Mouse (Mus musculus) gastrocnemius, postnatal 14 days (tissue): ENCODE data around the gene Slc9a9. TPM values are rescaled to one million over a fixed set of nuclear protein-coding genes. Genes with fewer than 3 reads are reported as not detected.

Experiments
- DNase-seq: peaks from one replicate; pipeline ENCODE4 v3.0.0; 2021; ENCODE audit warnings: mixed read lengths
- intact Hi-C: fragments of 180-260 bp; cut with DNase I; formaldehyde crosslinking; loops from one replicate; pipeline ENCODE4 v1.15.1; 2025; ENCODE audit warnings: low total_unique reads
- total RNA-seq, 2 experiments: library from RNA; stranded (reverse); gene quantifications; 2 replicates each; pipeline ENCODE4 v1.2.3; 2021

Gene Slc9a9
- total RNA-seq, 2 experiments from 2014 or later: 2.5 to 3.1 TPM

- intact Hi-C loops: no loop called here
- no peak for DNase-seq
Observed at GRCm38 (mm10) chr9:94680468-94681094, 10.9 kb downstream of the Slc9a9 start.

DNA sequence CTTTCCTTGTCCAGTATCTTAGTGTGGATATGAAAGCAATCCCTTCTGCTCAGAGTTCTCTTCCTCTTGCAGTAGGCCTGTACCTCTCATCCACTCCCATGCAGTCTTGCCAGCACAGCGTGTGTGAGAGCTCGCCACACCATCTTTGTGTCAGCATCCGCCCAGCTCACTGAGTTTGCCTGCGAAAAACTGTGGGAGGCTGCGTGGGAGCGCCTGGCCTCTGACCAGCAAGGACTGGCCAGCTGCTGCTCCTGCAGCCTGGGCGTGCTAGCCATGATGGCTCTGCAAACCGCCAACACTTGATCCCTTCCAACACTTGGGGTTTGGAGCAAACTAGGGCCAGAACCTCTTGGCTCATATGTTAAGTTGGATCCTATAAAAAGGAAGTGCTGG, 11.4 kb downstream of the Slc9a9 start:
- intact Hi-C loops: no loop called here
- DNase-seq: peak; percentile 80

DNA sequence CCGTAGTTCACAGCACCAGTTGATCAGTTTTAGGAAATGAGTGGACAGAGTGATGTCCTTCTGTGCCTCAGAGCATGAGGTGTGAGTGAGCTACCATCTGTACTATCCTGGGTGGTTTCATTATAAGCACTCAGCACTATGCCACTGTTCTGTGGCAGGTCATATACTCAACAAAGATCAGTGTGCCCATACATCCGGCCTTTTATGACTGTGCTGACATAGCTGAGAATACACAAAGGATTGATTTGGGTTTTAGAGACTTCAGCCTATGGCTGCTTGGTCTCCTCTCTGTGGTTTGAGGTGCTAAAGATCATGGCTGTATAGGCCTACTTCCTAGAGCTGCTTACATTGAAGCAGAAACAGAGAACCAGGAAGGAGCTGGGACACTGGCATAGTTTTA, 12.6 kb downstream of the Slc9a9 start:
- no peak for DNase-seq
- intact Hi-C loops: no loop called here

GRCm38 (mm10) chr9:94685640-94686039, 15.9 kb downstream of the Slc9a9 start:
- intact Hi-C loops: no loop called here
- no peak for DNase-seq

- no peak for DNase-seq
- intact Hi-C loops: no loop called here
Observed at GRCm38 (mm10) chr9:94686380-94686779, 16.7 kb downstream of the Slc9a9 start.

DNA sequence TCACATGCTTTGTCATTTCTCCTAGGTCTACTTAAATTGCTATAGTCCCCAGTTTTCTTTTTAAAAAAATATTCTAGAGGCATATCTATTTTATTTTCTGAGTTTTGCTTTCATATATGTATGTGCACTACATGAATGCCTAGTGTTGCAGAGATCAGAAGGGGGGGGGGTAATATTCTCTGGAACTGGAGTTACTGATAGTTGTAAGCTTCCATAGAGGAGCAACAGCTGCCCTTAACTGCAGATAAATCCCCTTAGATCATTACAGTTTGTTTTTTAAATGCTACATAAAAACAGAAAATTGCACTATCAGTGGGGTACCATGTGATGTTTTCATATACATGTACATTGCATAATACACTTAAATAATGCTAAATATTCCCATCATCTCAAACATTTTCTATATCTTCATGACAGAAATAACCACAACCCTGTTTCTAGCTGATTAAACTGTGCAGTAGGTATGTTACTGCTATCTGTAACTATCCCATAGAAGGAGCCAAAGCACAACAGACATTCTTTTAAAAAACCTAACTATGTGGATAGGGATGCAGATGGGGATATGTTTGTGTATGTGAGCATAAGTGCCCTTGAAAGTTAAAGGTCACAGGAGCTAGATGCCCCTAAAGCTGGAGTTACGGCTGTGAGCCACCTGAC, 17.6 kb downstream of the Slc9a9 start:
- no peak for DNase-seq
- intact Hi-C loops: no loop called here

GRCm38 (mm10) chr9:94691311-94692087, 21.8 kb downstream of the Slc9a9 start:
- no peak for DNase-seq
- intact Hi-C loops: no loop called here

DNA sequence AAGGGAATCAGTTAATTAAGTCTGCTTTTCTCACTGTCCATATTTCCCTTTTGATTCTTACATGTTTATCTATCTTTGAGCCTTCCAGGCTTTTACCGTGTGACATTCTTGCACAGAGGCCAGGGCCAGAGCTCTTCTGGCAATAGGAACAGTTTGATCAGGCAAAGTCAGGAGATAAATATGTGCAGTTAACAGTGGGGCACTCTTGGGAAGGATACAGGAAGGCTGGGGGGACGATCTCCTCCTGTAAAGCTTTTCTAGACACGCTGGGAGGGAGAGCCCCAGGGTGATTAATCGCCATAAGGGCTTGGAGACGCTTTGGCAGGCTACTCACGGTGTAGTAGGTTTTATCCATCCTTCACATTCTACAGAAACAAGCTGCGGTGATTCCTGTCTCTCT, 22.4 kb downstream of the Slc9a9 start:
- no peak for DNase-seq
- intact Hi-C loops: no loop called here

DNA sequence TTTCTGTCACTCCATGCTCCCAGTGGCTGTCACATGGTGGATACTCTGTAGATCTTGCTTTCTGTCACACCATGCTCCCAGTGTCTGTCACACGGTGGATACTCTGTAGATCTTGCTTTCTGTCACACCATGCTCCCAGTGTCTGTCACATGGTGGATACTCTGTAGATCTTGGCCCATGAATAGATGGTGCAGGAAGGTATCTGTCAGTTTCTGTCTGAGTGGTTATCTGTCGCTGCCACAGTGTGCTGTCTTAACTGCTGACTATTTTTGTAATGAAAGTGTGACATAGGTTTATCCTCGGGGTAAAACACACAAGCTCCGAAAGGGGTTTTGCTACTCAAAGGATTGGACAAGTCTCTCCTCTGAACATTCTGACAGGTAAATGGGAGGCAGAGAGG, 24.5 kb downstream of the Slc9a9 start:
- DNase-seq: no peak
- intact Hi-C loops: no loop called here

DNA sequence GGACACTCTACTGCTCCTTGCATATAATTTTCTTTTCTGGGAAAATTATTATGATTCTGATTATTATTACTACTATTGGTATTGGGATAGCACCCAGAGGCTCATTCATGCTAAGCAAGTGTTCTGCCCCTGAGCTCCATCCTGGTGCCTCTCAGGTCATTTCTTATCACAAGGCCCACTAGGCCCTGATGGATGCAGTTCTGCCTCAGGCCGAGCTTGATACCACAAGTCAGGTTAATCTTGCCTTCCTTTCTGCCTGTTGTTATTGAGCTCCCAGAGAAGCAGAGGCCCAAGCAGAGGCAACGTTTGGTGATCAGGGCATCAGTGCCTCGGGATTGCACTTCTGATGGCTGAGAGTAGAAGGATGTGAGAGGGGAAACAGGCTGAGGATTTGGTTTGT, 25.3 kb downstream of the Slc9a9 start:
- intact Hi-C loops: no loop called here
- no peak for DNase-seq

GRCm38 (mm10) chr9:94696539-94697079, 26.9 kb downstream of the Slc9a9 start:
- intact Hi-C loops: no loop called here

GRCm38 (mm10) chr9:94698175-94698574, 28.5 kb downstream of the Slc9a9 start:
- DNase-seq: no peak
- intact Hi-C loops: no loop called here

More at GRCm38 (mm10) chr9:94696539-94697079, 26.9 kb downstream of the Slc9a9 start:
- peak; percentile 21 for DNase-seq

DNA sequence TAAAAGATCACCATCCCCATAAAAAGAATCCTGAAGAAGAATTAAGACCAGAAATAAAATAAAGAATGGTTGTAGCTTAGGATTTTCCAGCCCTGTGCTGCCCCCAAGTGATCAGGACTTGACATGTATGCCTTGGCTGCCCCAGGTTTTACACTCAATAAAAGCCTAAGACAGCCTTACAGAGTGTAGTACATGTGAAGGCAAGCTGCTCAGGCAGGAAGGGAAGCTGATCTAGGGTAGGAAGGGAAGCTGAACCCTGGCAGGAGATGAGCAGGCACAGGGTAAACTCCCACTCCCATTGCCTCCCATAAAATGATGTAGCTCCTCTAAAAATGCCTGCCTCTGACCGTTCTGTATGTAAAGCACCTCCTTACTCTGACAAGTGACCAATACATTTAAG, 30.8 kb downstream of the Slc9a9 start:
- DNase-seq: peak; percentile 41
- intact Hi-C loops: no loop called here

DNA sequence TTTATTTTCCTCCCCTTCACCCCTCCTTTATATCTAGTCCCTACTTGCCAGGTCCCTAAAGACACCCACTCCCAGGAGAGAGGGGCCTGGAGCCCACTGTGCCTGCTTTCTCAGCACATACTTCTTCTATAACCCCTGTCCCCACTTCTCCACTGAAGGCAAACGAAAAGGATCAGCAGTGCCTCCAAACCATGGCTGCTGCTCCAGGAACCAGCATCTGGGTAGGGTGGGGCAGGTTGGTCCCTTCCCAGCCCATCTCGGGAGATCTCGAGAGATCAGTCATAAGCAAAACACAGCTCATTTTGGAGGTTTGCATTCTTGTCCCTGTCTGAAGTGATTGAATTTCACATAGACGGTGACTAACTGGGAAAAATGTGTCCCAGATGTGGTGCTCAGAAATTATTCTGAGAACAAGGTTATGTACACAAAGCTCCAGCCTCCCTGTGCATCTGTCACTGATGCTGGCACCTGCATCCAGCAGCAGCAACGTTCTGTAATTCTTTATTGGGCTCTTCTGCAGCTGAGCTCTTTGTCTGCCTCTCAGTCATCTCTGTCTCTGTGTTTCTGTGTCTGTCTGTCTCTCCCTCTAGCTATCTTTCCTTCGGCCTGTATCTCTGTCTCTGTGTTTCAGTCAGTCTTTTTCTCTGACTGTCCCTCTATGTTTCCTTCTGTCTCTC, 31.6 kb downstream of the Slc9a9 start:
- intact Hi-C loops: no loop called here
- DNase-seq: peak; percentile 29

- intact Hi-C loops: no loop called here
- no peak for DNase-seq
Observed at GRCm38 (mm10) chr9:94701965-94702634, 32.4 kb downstream of the Slc9a9 start.

DNA sequence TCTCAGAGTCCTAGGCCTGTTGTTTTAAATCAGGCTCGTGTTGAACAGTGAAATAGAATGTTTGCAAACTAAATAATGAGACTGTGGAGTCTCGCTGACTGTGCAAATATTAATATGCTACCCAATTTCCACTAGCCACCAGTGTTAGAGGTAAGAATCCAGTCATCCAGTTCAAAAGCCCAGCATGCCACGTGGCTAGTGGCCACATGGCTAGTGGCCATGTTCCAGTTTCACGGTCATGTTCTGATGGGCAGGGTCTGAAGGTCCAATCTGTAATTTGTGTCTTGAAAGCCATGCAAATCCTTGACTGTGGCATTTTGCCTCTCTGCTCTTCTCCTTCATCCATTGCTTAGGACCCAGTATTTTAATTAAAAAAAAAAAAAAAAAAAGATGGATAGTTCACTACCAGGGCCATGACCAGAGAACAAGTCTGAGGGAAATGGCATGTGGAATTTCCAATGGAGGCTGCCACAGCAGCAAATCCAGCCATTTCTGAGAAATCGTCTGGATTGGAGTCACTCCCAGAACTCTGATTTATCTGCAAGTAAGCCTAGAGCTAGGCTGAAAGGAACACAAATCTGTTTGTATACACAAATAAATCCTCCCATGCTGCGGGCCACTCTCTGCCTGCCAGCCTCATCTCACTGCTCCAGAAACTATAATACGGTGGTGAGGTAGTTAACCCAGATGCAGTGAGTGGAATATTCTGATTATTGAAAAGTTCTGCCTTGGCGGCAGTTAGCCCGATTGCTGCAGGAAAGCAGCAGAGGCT, 35.5 kb downstream of the Slc9a9 start:
- intact Hi-C loops: no loop called here
- DNase-seq: no peak

DNA sequence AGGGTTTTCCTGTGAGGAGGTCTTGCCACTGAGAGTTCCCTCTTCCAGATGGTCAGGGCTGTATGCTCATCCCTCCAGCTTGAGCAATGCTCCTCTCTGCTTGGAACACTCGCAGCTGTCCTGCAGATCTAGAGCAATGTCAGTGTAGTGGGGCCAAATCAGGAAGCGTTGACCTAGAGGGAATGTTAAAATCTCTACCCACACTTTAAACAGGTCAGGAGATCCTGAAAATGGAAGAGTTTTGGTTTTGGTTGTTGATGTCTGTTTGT, 36.0 kb downstream of the Slc9a9 start:
- intact Hi-C loops: no loop called here

GRCm38 (mm10) chr9:94712084-94712483, 42.4 kb downstream of the Slc9a9 start:
- intact Hi-C loops: no loop called here
- no peak for DNase-seq

More for the DNA sequence above, 36.0 kb downstream of the Slc9a9 start:
- no peak for DNase-seq

DNA sequence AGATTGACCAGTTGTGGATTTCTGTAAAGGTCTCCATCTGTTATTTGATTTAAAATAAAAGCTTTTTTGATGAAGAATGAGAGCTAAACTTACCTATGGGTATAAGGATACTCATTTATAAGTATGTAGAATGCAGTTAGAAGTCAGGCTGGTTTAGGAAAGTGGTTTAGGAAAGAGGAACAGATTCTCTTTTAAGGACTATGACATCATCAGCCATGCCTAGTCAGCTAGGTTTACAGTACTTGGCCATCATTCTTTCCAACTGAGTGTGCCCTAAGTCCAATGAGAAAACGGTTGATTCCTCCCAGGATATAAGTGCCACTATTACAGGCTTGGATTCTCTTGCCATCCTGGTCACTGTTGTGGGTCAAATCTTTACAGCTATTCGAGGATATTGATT, 47.0 kb downstream of the Slc9a9 start:
- intact Hi-C loops: no loop called here
- DNase-seq: no peak
